Mouse (Mus musculus) kidney, adult 2 months (tissue): ENCODE data around the gene Entpd6.

ENCODE experiments used
- CTCF ChIP-seq: fragments of 200-500 bp; conservative IDR thresholded peaks from 2 replicates; pipeline ENCODE4 v1.5.1; 2011; ENCODE audit warnings: low read depth, mild to moderate bottlenecking, control low read depth, low read length, moderate library complexity, mixed read lengths; ENCODE audit not compliant: insufficient read depth, insufficient read length
- POLR2A ChIP-seq: fragments of 200-500 bp; IDR thresholded peaks from one replicate; pipeline ENCODE4 v1.6.1; 2011; ENCODE audit warnings: low read depth, low read length, control low read depth

GRCm38 (mm10) chr2:150800616-150801015 lies 51.8 kb downstream of the Entpd6 start:
- TF ChIP-seq POLR2A (no peak), CTCF (no peak)
